Mouse (Mus musculus) embryonic facial prominence, embryonic 15.5 days (tissue): Measurements from ENCODE around the gene Npr1. TPM values are rescaled to one million over a fixed set of nuclear protein-coding genes. Genes with fewer than 3 reads are reported as not detected.

Source experiments
- ATAC-seq: fragments of 200-750 bp; cut with Nextera tagmentation; 2 replicates; pipeline ENCODE4 v1.8.0; 2017; ENCODE audit warnings: low read depth, moderate TSS enrichment; ENCODE audit not compliant: insufficient number of reproducible peaks, low FRiP score, low TSS enrichment
- H3K27ac ChIP-seq: fragments of 300-500 bp; sonication (generic); replicated peaks from 2 replicates; pipeline ENCODE4 v1.5.1; 2015; ENCODE audit warnings: mild to moderate bottlenecking, inconsistent platforms
- H3K27me3 ChIP-seq: fragments of 300-500 bp; sonication (generic); 2 replicates; pipeline ENCODE4 v1.6.1; 2015; ENCODE audit warnings: inconsistent platforms
- H3K36me3 ChIP-seq: fragments of 300-500 bp; sonication (generic); 2 replicates; pipeline ENCODE4 v1.6.1; 2015; ENCODE audit warnings: mild to moderate bottlenecking, inconsistent platforms
- H3K4me1 ChIP-seq: fragments of 300-500 bp; sonication (generic); 2 replicates; pipeline ENCODE4 v1.6.1; 2015; ENCODE audit warnings: inconsistent platforms
- H3K4me2 ChIP-seq: fragments of 300-500 bp; sonication (generic); replicated peaks from 2 replicates; pipeline ENCODE4 v1.6.1; 2015; ENCODE audit warnings: mild to moderate bottlenecking, inconsistent platforms
- H3K4me3 ChIP-seq: fragments of 300-500 bp; sonication (generic); replicated peaks from 2 replicates; pipeline ENCODE4 v1.5.1; 2015; ENCODE audit warnings: mild to moderate bottlenecking, inconsistent platforms
- H3K9ac ChIP-seq: fragments of 300-500 bp; sonication (generic); 2 replicates; pipeline ENCODE4 v1.6.1; 2015; ENCODE audit warnings: inconsistent platforms
- H3K9me3 ChIP-seq: fragments of 300-500 bp; sonication (generic); replicated peaks from 2 replicates; pipeline ENCODE4 v1.6.1; 2016; ENCODE audit warnings: inconsistent platforms
- WGBS: fragments of 180-500 bp; shearing (Covaris S2); methylation state at CpG from one replicate; pipeline ENCODE4 v1.1.7; 2015; 5-methylcytosine and 5-hydroxymethylcytosine counted together
- polyA plus RNA-seq: library from polyadenylated mRNA; unstranded; fragments of >200 nt; fragmentation: Nextera tagmentation; extraction: Ambion mirVana; gene quantifications from 2 replicates; pipeline ENCODE4 v1.2.1, GENCODE M21; 2015

Npr1 gene
- polyA plus RNA-seq, 1 experiment from 2014 or later = 6.2 TPM

- no peaks in the 10 kb centered on the region for H3K27me3 ChIP-seq
- 39% methylated on average over 16 of the region's 16 CpGs for WGBS
- 0 out of 2 replicates have a peak overlapping the region, but pooled peaks have one; percentile 25 for H3K4me2 ChIP-seq
- no peak overlapping the region for H3K9ac ChIP-seq
- no peak overlapping the region for H3K27ac ChIP-seq
- H3K36me3 ChIP-seq = peaks cover 23% of the 10 kb centered on the region
- ATAC-seq = peak; percentile 4; the same call in 1 of the 2 replicates
- peaks cover 8% of the 10 kb centered on the region for H3K4me1 ChIP-seq
- H3K4me3 ChIP-seq = peak overlapping the region; percentile 93
- H3K9me3 ChIP-seq = no peaks in the 10 kb centered on the region
Measured at GRCm38 (mm10) chr3:90475151-90475830, 9.6 kb upstream of the Npr1 start.

DNA sequence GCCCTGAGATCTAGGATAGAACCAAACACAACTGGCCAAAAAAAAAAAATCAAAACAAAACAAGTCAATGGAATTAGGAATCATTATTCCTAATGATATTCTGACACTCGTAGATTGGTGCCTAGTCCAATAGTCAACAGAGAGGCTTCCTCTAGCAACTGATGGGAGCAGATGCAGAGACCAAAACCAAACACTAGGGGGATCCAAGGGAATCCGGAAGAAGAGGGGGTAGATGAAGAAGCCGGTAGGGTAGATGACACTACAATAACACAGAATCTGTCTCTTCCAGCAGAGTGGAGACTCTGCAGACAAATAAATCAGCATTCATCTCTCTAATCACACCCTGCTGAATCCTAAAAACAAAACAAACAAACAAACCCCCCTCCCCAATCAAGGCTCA lies 6.5 kb upstream of the Npr1 start:
- Histone ChIP-seq H3K4me1 (peaks cover 5% of the 10 kb centered on the region), H3K27me3 (no peaks in the 10 kb centered on the region), H3K9ac (no peak overlapping the region), H3K36me3 (no peaks in the 10 kb centered on the region), H3K9me3 (no peaks in the 10 kb centered on the region), H3K27ac (no peak overlapping the region), H3K4me3 (no peak overlapping the region), H3K4me2 (no peak overlapping the region)
- 26% methylated on average over 3 of the region's 3 CpGs for WGBS
- no peak for ATAC-seq

DNA sequence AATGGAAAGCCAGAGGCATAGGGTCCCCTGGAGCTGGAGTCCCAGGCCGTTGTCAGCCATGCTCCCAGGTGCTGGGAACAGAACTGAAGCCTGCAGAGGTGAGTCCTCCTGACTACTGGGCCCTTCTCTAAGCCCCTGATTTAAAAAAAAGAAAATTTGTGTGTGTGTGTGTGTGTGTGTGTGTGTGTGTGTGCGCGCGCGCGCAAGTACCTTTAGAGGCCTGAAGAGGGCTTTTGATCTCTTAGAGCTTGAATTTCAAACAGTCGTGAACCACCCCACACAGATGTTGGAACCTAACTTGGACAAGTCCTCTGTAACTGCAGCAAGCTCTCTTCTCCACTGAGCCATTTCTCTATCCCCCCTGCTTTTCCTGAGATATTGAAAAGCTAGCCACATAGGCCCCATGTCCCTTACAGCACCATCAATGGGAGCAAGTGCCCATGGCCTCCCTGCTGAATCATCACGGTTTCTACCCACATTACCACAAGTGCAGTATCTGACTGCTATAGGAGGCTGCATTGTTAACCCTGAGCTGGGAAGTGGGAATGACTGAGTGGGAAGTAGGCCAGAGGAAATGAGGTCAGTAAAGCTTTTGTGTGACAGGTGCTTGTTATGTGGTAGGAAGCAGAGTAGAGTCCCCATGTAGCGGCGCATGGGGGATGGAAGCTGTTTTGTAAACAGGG lies 2.1 kb upstream of the Npr1 start:
- no peaks in the 10 kb centered on the region for H3K9me3 ChIP-seq
- H3K36me3 ChIP-seq = no peaks in the 10 kb centered on the region
- no peak overlapping the region for H3K4me3 ChIP-seq
- H3K4me1 ChIP-seq = peaks cover 17% of the 10 kb centered on the region
- no peak overlapping the region for H3K9ac ChIP-seq
- H3K27ac ChIP-seq = no peak overlapping the region
- H3K4me2 ChIP-seq = no peak overlapping the region
- 91% methylated on average over 10 of the region's 10 CpGs for WGBS
- ATAC-seq = no peak
- peaks cover 35% of the 10 kb centered on the region for H3K27me3 ChIP-seq

- no peaks in the 10 kb centered on the region for H3K9me3 ChIP-seq
- under 1% methylated on average over 15 of the region's 15 CpGs for WGBS
- H3K4me2 ChIP-seq = peak overlapping the region; percentile 88
- no peaks in the 10 kb centered on the region for H3K36me3 ChIP-seq
- H3K9ac ChIP-seq = no peak overlapping the region
- H3K4me3 ChIP-seq = peak overlapping the region; percentile 44
- peaks cover 46% of the 10 kb centered on the region for H3K27me3 ChIP-seq
- ATAC-seq = 0 out of 2 replicates have a peak, but pooled peaks have one; percentile 18
- H3K4me1 ChIP-seq = peaks cover 17% of the 10 kb centered on the region
- H3K27ac ChIP-seq = no peak overlapping the region
Measured at GRCm38 (mm10) chr3:90466311-90466766, 673 bp upstream of the Npr1 start.

GRCm38 (mm10) chr3:90465081-90465685 lies 483 bp downstream of the Npr1 start:
- no peak overlapping the region for H3K27ac ChIP-seq
- H3K9ac ChIP-seq = 0 out of 2 replicates have a peak overlapping the region, but pooled peaks have one; percentile 21
- H3K36me3 ChIP-seq = no peaks in the 10 kb centered on the region
- no peaks in the 10 kb centered on the region for H3K9me3 ChIP-seq
- H3K4me2 ChIP-seq = peak overlapping the region; percentile 88
- H3K27me3 ChIP-seq = peaks cover 46% of the 10 kb centered on the region
- no peak for ATAC-seq
- peak overlapping the region; percentile 44 for H3K4me3 ChIP-seq
- peaks cover 17% of the 10 kb centered on the region for H3K4me1 ChIP-seq
- 1% methylated on average over 74 of the region's 75 CpGs for WGBS

- Histone ChIP-seq H3K27ac (no peak overlapping the region), H3K4me2 (peak overlapping the region; percentile 88), H3K9ac (0 out of 2 replicates have a peak overlapping the region, but pooled peaks have one; percentile 21), H3K9me3 (no peaks in the 10 kb centered on the region), H3K4me1 (peaks cover 17% of the 10 kb centered on the region), H3K36me3 (no peaks in the 10 kb centered on the region), H3K4me3 (peak overlapping the region; percentile 44), H3K27me3 (peaks cover 46% of the 10 kb centered on the region)
- no peak for ATAC-seq
- WGBS = 12% methylated on average over 37 of the region's 37 CpGs
Measured at GRCm38 (mm10) chr3:90464552-90465080, 1.1 kb downstream of the Npr1 start.

GRCm38 (mm10) chr3:90462579-90462978 lies 3.1 kb downstream of the Npr1 start:
- no peak overlapping the region for H3K4me2 ChIP-seq
- peaks cover 46% of the 10 kb centered on the region for H3K27me3 ChIP-seq
- peaks cover 17% of the 10 kb centered on the region for H3K4me1 ChIP-seq
- no peaks in the 10 kb centered on the region for H3K9me3 ChIP-seq
- H3K27ac ChIP-seq = no peak overlapping the region
- no peak overlapping the region for H3K9ac ChIP-seq
- WGBS = 31% methylated on average over 7 of the region's 7 CpGs
- H3K36me3 ChIP-seq = no peaks in the 10 kb centered on the region
- no peak for ATAC-seq
- H3K4me3 ChIP-seq = no peak overlapping the region

- ATAC-seq = no peak
- 74% methylated on average over 3 of the region's 3 CpGs for WGBS
- Histone ChIP-seq H3K36me3 (no peaks in the 10 kb centered on the region), H3K9me3 (no peaks in the 10 kb centered on the region), H3K27me3 (peaks cover 46% of the 10 kb centered on the region), H3K4me3 (no peak overlapping the region), H3K9ac (no peak overlapping the region), H3K4me1 (peaks cover 17% of the 10 kb centered on the region), H3K4me2 (no peak overlapping the region), H3K27ac (no peak overlapping the region)
Measured at GRCm38 (mm10) chr3:90461935-90462334, 3.7 kb downstream of the Npr1 start.

GRCm38 (mm10) chr3:90460315-90460714 lies 5.4 kb downstream of the Npr1 start:
- H3K4me1 ChIP-seq = peaks cover 6% of the 10 kb centered on the region
- peaks cover 37% of the 10 kb centered on the region for H3K27me3 ChIP-seq

GRCm38 (mm10) chr3:90459727-90460126 lies 5.9 kb downstream of the Npr1 start:
- H3K4me3 ChIP-seq = no peak overlapping the region
- no peaks in the 10 kb centered on the region for H3K9me3 ChIP-seq
- no peaks in the 10 kb centered on the region for H3K36me3 ChIP-seq
- H3K4me1 ChIP-seq = peaks cover under 1% of the 10 kb centered on the region
- H3K27ac ChIP-seq = no peak overlapping the region
- H3K9ac ChIP-seq = no peak overlapping the region
- 82% methylated on average over 9 of the region's 9 CpGs for WGBS
- ATAC-seq = no peak
- H3K4me2 ChIP-seq = no peak overlapping the region
- peaks cover 31% of the 10 kb centered on the region for H3K27me3 ChIP-seq

More at GRCm38 (mm10) chr3:90460315-90460714, 5.4 kb downstream of the Npr1 start:
- H3K9me3 ChIP-seq = no peaks in the 10 kb centered on the region
- no peak overlapping the region for H3K4me3 ChIP-seq
- WGBS = 58% methylated on average over 5 of the region's 5 CpGs
- no peak overlapping the region for H3K27ac ChIP-seq
- no peaks in the 10 kb centered on the region for H3K36me3 ChIP-seq
- no peak overlapping the region for H3K4me2 ChIP-seq
- ATAC-seq = no peak
- H3K9ac ChIP-seq = no peak overlapping the region

DNA sequence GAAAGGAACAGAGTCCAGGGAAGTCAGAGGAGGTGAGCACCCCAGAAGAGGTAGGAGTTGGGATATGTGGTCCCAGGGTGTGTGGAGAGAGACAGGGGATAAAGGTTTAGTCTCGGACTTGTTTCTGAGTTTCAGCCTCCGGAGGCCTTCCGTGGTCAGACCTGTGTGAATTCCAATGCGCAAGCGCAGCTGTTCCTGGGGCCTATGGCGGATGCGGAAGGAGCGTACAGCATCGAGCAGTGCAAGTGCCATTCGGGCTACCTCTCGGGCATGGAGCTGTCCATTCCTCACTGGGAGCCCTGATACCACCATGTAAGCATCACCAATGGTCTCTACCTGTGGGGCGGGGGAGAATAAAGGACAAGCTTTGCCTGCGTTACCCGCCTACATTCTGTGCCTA lies 10.7 kb downstream of the Npr1 start:
- ATAC-seq = no peak
- Histone ChIP-seq H3K4me1 (no peaks in the 10 kb centered on the region), H3K4me2 (no peak overlapping the region), H3K27ac (no peak overlapping the region), H3K27me3 (no peaks in the 10 kb centered on the region), H3K9ac (no peak overlapping the region), H3K4me3 (no peak overlapping the region), H3K9me3 (no peaks in the 10 kb centered on the region), H3K36me3 (no peaks in the 10 kb centered on the region)
- 82% methylated on average over 14 of the region's 14 CpGs for WGBS
